Mouse (Mus musculus): Measurements from ENCODE around the gene Dand5. TPM values are rescaled to one million over a fixed set of nuclear protein-coding genes. Genes with fewer than 3 reads are reported as not detected.

Gene Dand5
- polyA plus RNA-seq, 1 experiment from 2014 or later, result 2.9 TPM

GRCm38 (mm10) chr8:84786801-84787467, 35.7 kb downstream of the Dand5 start:
- H3K4me1 ChIP-seq (replicated peaks), result peaks cover 23% of the 10 kb centered on the region
- H3K9ac ChIP-seq, result no peak overlapping the region
- no peaks in the 10 kb centered on the region for H3K36me3 ChIP-seq (replicated peaks)
- H3K27ac ChIP-seq (replicated peaks), result no peak overlapping the region
- peaks cover 90% of the 10 kb centered on the region for H3K27me3 ChIP-seq
- no peaks in the 10 kb centered on the region for H3K9me3 ChIP-seq (replicated peaks)
- ATAC-seq (ENCODE audit: insufficient read depth), result no peak
- WGBS (ENCODE audit: insufficient replicate concordance), result 17% methylated on average over 11 of the region's 11 CpGs
- no peak overlapping the region for H3K4me3 ChIP-seq (replicated peaks)
- no peak overlapping the region for H3K4me2 ChIP-seq

DNA sequence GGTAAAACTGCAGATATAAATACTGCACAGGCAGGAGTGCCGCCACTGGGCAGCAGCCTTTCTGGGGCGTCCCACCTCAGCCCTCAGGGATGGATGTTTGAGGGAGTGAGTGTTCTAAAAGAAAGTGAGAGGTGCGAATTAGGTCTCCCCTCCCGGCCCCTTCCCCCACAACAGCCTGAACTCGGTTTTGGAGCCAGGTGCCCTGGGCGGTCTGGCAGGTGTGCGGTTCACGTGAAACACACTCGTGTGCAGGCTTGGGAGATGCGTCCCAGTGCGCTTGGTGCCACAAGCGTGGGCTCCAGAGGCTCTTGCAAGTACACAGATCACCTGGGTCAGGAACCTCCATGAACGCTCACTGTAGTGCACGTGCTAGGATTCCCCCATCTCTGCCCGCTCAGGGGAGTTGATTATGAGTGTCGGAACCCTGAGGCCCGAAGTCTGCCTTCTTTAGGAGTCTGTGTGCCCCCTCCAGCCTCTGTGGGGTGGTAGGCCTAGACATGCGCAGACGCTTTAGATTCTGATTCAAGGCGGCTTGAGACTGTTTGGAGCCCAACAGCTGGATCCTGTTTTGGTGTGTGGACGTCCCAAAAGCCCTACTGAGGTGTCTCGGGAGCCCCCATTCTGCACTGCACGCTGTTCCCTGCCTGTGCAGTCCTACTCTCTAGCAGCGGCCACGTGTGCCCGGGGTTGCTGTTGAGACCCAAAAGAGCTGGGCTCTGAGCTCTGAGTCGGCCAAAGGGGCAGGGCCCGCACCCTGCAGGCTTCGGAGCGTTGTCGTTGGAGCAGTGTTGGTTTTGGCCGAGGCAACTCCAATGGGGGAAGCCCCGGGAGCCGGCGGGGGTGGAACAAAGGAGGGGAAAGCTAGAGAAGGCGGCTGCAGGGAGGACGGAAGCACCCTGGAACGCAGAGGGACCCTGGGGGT, 36.6 kb downstream of the Dand5 start:
- Histone ChIP-seq H3K9me3 (replicated peaks) (no peaks in the 10 kb centered on the region), H3K9ac (no peak overlapping the region), H3K4me1 (replicated peaks) (peaks cover 23% of the 10 kb centered on the region), H3K27ac (replicated peaks) (no peak overlapping the region), H3K4me2 (no peak overlapping the region), H3K4me3 (replicated peaks) (no peak overlapping the region), H3K27me3 (peaks cover 100% of the 10 kb centered on the region), H3K36me3 (replicated peaks) (no peaks in the 10 kb centered on the region)
- ATAC-seq (ENCODE audit: insufficient read depth), result no peak
- 10% methylated on average over 38 of the region's 38 CpGs for WGBS (ENCODE audit: insufficient replicate concordance)

GRCm38 (mm10) chr8:84785506-84785755, 37.2 kb downstream of the Dand5 start:
- H3K4me1 ChIP-seq (replicated peaks), result peaks cover 18% of the 10 kb centered on the region
- no peak overlapping the region for H3K4me2 ChIP-seq
- H3K4me3 ChIP-seq (replicated peaks), result no peak overlapping the region
- no peaks in the 10 kb centered on the region for H3K36me3 ChIP-seq (replicated peaks)
- 9% methylated on average over 11 of the region's 11 CpGs for WGBS (ENCODE audit: insufficient replicate concordance)
- no peak overlapping the region for H3K9ac ChIP-seq
- H3K27me3 ChIP-seq, result peaks cover 100% of the 10 kb centered on the region
- ATAC-seq (ENCODE audit: insufficient read depth), result no peak
- H3K9me3 ChIP-seq (replicated peaks), result no peaks in the 10 kb centered on the region
- no peak overlapping the region for H3K27ac ChIP-seq (replicated peaks)

DNA sequence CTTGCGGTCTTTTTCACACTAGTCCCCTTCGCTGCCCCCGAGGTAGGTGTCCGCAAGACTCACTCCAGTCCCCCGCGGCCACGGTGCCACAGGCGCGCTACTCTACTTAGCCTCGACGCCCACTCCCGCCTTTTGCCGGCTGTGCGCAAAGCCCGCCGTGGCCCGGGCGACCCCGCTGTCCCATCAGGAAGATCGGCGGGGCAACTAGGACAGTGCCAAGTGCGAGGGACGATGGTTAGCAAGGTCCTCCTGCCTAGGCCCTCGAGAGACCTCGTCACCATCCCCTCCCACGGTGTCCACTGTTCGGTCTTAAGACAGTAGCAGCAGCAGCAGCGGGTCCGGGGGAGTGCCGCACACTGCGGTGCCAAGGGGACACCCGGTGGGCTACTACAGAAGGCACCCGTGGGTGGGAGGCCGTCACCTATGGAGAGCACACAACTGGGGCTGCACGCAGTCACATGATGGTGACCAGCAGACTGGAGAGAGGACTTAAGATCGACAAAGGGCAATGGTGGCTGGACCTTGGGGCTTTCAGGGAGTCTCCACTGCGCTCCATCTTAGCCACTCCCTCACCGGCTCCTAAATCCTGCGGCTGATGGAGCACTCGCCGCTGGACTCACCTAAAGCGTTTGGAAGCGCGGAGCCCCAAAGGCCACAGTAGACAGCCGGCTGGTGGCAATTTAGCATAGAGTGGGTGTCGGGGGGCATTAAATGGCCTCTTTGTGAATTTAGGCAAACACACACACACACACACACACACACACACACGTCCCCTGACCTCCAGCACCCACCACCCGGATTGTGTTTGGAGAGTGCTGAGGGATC, 37.7 kb downstream of the Dand5 start:
- Histone ChIP-seq H3K9me3 (replicated peaks) (no peaks in the 10 kb centered on the region), H3K4me1 (replicated peaks) (peaks cover 20% of the 10 kb centered on the region), H3K4me2 (no peak overlapping the region), H3K4me3 (replicated peaks) (no peak overlapping the region), H3K36me3 (replicated peaks) (no peaks in the 10 kb centered on the region), H3K27me3 (peaks cover 100% of the 10 kb centered on the region), H3K9ac (no peak overlapping the region), H3K27ac (replicated peaks) (no peak overlapping the region)
- no peak for ATAC-seq (ENCODE audit: insufficient read depth)
- WGBS (ENCODE audit: insufficient replicate concordance), result 4% methylated on average over 48 of the region's 48 CpGs

GRCm38 (mm10) chr8:84783919-84784581, 38.6 kb downstream of the Dand5 start:
- H3K27me3 ChIP-seq, result peaks cover 100% of the 10 kb centered on the region
- no peaks in the 10 kb centered on the region for H3K36me3 ChIP-seq (replicated peaks)
- H3K27ac ChIP-seq (replicated peaks), result no peak overlapping the region
- H3K9me3 ChIP-seq (replicated peaks), result no peaks in the 10 kb centered on the region
- no peak for ATAC-seq (ENCODE audit: insufficient read depth)
- WGBS (ENCODE audit: insufficient replicate concordance), result 2% methylated on average over 33 of the region's 33 CpGs
- H3K4me3 ChIP-seq (replicated peaks), result no peak overlapping the region
- peaks cover 20% of the 10 kb centered on the region for H3K4me1 ChIP-seq (replicated peaks)
- no peak overlapping the region for H3K9ac ChIP-seq
- no peak overlapping the region for H3K4me2 ChIP-seq

- H3K4me3 ChIP-seq (replicated peaks), result no peak overlapping the region
- H3K4me1 ChIP-seq (replicated peaks), result peaks cover 20% of the 10 kb centered on the region
- H3K36me3 ChIP-seq (replicated peaks), result no peaks in the 10 kb centered on the region
- H3K27ac ChIP-seq (replicated peaks), result no peak overlapping the region
- peaks cover 100% of the 10 kb centered on the region for H3K27me3 ChIP-seq
- H3K4me2 ChIP-seq, result no peak overlapping the region
- H3K9ac ChIP-seq, result no peak overlapping the region
- no peak for ATAC-seq (ENCODE audit: insufficient read depth)
- H3K9me3 ChIP-seq (replicated peaks), result no peaks in the 10 kb centered on the region
- WGBS (ENCODE audit: insufficient replicate concordance), result 13% methylated on average over 11 of the region's 11 CpGs
Measured at GRCm38 (mm10) chr8:84783198-84783918, 39.3 kb downstream of the Dand5 start.

DNA sequence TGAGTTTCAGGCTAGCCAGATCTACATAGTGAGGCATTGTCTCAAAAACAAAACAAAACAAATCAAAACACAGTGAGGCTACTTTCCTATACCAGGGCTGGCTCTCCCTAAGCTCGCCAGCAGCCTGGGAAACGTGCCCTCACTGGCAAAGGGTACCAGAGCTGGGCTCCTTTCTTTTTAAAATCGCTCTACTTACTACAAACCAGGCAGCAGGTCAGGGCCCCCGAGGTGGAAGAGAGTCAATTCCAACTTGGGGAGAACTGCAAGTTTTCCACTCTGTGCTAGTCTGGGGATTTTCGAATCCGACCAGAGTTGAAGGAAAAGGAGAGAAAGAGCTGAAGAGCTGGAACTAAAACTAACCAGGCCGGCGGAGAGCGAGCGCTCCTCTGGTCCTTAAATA, 39.9 kb downstream of the Dand5 start:
- Histone ChIP-seq H3K27ac (replicated peaks) (no peak overlapping the region), H3K4me1 (replicated peaks) (peaks cover 20% of the 10 kb centered on the region), H3K27me3 (peaks cover 100% of the 10 kb centered on the region), H3K9me3 (replicated peaks) (no peaks in the 10 kb centered on the region), H3K36me3 (replicated peaks) (no peaks in the 10 kb centered on the region), H3K4me3 (replicated peaks) (no peak overlapping the region), H3K9ac (no peak overlapping the region), H3K4me2 (no peak overlapping the region)
- WGBS (ENCODE audit: insufficient replicate concordance), result 26% methylated on average over 10 of the region's 10 CpGs
- no peak for ATAC-seq (ENCODE audit: insufficient read depth)

GRCm38 (mm10) chr8:84781686-84782505, 40.7 kb downstream of the Dand5 start:
- no peak for ATAC-seq (ENCODE audit: insufficient read depth)
- peaks cover 100% of the 10 kb centered on the region for H3K27me3 ChIP-seq
- no peak overlapping the region for H3K27ac ChIP-seq (replicated peaks)
- H3K4me2 ChIP-seq, result no peak overlapping the region
- no peaks in the 10 kb centered on the region for H3K36me3 ChIP-seq (replicated peaks)
- peaks cover 20% of the 10 kb centered on the region for H3K4me1 ChIP-seq (replicated peaks)
- H3K4me3 ChIP-seq (replicated peaks), result no peak overlapping the region
- 23% methylated on average over 5 of the region's 5 CpGs for WGBS (ENCODE audit: insufficient replicate concordance)
- no peak overlapping the region for H3K9ac ChIP-seq
- no peaks in the 10 kb centered on the region for H3K9me3 ChIP-seq (replicated peaks)

DNA sequence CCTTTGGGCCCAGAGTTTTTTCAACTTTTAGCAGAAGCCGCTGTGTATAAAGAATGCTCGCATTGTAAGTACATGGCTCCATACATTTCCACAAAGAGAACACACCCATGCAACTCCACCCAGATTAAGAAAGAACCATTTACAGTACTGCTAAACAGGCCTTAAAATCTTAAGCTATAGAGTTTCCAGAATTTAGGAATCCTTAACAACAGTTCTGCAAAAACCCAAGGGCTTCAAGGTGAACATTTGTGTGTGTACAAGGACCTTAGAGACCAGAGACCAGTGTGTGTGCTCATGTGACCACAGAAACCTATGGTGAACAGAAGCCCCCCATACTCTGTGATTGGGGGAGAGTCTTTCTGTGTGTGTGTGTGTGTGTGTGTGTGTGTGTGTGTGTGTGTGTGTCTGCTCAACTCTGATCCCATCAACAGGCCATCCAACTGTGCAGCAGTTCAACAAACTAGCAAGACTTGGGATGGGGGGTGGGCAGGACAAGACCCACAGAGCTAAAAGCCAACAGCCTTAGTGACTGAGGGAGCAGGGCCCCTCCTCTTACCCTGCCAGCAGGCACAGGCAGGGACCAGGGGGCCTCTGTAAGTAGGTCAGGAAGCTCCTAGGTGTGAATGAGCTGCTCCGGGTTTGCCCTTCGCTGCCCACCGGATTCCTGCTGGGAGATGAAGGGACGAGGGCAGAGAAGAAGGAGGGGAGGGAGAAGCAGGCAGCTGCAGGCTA, 41.5 kb downstream of the Dand5 start:
- H3K4me3 ChIP-seq (replicated peaks), result no peak overlapping the region
- H3K36me3 ChIP-seq (replicated peaks), result no peaks in the 10 kb centered on the region
- no peak overlapping the region for H3K27ac ChIP-seq (replicated peaks)
- no peak overlapping the region for H3K4me2 ChIP-seq
- H3K27me3 ChIP-seq, result peaks cover 100% of the 10 kb centered on the region
- 53% methylated on average over 6 of the region's 6 CpGs for WGBS (ENCODE audit: insufficient replicate concordance)
- no peaks in the 10 kb centered on the region for H3K9me3 ChIP-seq (replicated peaks)
- no peak overlapping the region for H3K9ac ChIP-seq
- no peak for ATAC-seq (ENCODE audit: insufficient read depth)
- peaks cover 16% of the 10 kb centered on the region for H3K4me1 ChIP-seq (replicated peaks)
